Mouse (Mus musculus): ENCODE results near the gene Lpcat2b.

Gene Lpcat2b

DNA sequence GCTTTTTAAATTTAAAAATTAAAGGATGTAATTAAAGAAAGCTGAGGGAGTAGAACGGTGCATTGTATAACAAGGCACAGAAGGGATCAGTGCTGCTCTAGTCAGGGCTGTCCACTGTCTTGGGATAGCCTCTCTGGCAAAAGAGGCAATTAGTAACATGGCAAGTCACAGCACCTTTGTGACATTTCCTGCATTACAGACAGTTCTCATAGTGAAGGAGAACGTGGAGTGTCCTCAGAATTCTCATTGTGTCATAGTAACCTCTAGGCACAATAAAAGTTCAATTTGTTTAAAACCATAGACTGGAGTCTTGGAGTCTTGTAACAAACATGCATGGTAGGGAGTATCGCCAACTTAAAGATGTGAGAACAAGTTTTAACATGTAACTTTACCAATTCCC, at the start of gene Lpcat2b:
Gene Lpcat2b, plus strand, starts transcription at position 301 of the 400 bp plus-strand sequence.
- no peak for TF ChIP-seq GATA4 (IDR thresholded peaks at IDR 0.05; ENCODE audit: insufficient replicate concordance, low read length)

- TF ChIP-seq GATA4 (IDR thresholded peaks at IDR 0.05; ENCODE audit: insufficient replicate concordance, low read length) = no peak
Measured at GRCm38 (mm10) chr5:107387788-107388187, 43.6 kb upstream of the Lpcat2b start.

- no peak for TF ChIP-seq GATA4 (IDR thresholded peaks at IDR 0.05; ENCODE audit: insufficient replicate concordance, low read length)
Measured at GRCm38 (mm10) chr5:107389373-107389772, 42.0 kb upstream of the Lpcat2b start.

DNA sequence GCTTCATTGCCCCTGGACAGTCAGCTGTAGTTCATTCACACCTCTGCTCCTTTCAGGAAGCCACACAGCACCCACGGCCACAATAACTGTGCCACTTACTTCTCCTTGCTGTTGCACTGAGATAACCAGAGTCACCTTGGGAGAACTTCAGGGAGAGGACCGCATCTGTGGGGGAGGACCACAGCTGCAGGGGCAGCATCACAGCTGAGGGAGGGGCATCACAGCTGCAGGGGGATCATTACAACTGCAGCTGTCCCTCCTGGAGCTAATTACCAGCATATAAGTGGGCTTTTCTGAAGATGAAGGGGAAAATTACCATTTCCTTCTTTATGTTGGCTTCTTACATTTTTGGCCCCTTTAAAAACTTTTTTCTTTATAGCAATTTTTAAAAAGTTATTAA, 36.9 kb upstream of the Lpcat2b start:
- TF ChIP-seq GATA4 (IDR thresholded peaks at IDR 0.05; ENCODE audit: insufficient replicate concordance, low read length) = no peak

- no peak for TF ChIP-seq GATA4 (IDR thresholded peaks at IDR 0.05; ENCODE audit: insufficient replicate concordance, low read length)
Measured at GRCm38 (mm10) chr5:107402436-107402835, 28.9 kb upstream of the Lpcat2b start, which contains the start of gene Ephx4. Gene Ephx4, plus strand, starts transcription at chr5:107402736.

DNA sequence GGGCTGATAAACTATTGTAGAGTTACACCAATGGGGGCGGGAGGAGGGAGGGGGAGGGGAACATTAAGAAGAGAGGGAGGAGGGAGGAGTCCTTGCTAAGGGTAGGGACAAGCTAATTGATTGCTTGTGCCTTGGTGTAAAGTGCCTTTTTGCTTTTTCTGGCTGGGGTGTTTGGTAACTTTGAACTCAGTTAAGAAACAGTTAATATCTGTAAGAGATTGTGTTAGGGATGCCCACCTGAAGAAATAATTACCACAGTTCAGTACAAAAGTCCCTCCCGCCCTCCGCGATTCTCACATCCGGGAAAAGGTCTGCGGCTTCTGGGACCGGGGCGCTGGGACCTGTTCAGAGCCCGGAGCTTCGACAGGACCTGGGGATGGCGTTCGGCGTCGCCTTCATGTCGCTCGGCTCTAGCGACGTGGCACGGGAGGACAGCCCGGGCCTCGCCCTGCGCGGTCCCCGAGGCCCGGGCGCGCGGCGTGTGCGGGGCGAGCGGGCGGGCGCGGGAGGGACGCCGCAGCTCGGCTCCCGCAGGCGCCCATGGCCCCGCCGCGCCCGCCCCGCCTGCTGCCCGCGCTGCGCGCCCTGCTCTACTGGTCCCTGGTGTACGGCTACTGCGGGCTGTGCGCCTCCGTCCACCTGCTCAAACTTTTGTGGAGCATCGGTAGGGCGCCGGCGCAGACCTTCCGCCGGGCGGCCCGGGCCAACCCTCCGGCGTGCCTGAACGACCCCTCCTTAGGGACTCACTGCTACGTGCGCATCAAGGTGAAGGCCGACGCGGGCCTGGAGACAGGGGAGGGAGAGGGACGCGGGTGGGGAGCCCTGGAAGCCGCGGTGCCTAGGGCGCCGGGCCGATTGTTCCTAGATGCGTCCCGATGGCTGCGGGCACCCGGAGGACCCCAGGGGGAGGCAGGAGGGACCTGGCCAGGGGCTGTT, 28.1 kb upstream of the Lpcat2b start:
- no peak for TF ChIP-seq GATA4 (IDR thresholded peaks at IDR 0.05; ENCODE audit: insufficient replicate concordance, low read length)

GRCm38 (mm10) chr5:107403947-107404684, 27.2 kb upstream of the Lpcat2b start:
- no peak for TF ChIP-seq GATA4 (IDR thresholded peaks at IDR 0.05; ENCODE audit: insufficient replicate concordance, low read length)

GRCm38 (mm10) chr5:107405361-107405760, 26.0 kb upstream of the Lpcat2b start:
- TF ChIP-seq GATA4 (IDR thresholded peaks at IDR 0.05; ENCODE audit: insufficient replicate concordance, low read length) = no peak

DNA sequence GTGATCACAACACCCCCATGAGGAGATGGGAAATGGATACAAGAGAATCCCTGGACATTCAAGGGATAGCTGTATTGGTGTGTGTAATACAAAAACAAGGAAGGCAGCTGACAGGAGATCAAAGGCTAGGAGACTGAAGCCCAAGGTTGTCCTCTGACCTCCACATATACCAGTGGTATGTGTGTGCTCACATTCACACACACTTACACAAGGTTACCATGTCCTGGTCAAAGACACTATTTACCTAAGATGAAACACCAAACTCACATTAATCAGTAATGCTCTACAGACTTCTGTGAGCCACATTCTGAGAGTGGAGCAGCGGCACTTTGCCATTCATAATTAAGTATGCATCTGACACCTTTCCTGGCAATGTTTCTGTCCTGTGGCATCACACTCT, 21.0 kb upstream of the Lpcat2b start:
- TF ChIP-seq GATA4 (IDR thresholded peaks at IDR 0.05; ENCODE audit: insufficient replicate concordance, low read length) = no peak

DNA sequence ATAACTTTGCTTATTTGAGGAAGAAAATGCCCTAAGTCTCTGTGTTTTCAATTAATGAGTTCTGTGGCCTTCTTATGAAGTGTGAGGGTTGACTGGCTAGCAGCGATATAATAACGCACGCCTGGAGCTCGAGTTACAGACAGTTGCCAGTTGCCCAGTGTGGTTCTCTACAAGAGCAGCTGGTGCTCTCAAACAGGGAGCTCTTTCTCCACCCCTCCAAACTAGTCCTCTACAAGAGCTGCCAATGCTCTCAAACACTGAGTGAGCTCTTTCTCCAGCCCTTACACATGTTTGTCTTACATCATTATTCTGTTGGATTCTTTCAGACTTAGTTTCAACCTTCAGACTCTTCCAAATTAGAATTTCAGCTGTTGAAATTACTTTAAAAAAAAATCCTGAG, 20.0 kb upstream of the Lpcat2b start:
- no peak for TF ChIP-seq GATA4 (IDR thresholded peaks at IDR 0.05; ENCODE audit: insufficient replicate concordance, low read length)

- TF ChIP-seq GATA4 (IDR thresholded peaks at IDR 0.05; ENCODE audit: insufficient replicate concordance, low read length) = no peak
Measured at GRCm38 (mm10) chr5:107412285-107412684, 19.1 kb upstream of the Lpcat2b start.

DNA sequence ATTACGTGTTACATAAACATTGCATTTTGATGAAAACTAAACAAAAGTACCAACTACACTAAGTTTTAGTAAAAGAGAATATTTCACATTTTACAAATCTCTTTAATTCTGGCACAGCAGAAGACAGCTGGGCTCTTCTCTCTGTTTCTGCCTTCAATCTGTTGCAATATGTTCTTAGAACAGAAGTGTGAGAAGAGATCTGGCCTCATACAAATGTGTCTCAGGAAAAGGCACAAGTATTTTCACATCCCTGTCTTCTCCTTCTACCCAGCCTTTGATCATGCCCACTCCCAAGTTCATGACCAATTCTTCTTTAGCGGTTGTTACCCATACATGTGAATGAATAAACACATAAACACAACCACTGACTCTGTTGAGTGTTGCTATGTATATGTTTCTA, 16.3 kb upstream of the Lpcat2b start:
- TF ChIP-seq GATA4 (IDR thresholded peaks at IDR 0.05; ENCODE audit: insufficient replicate concordance, low read length) = no peak

- TF ChIP-seq GATA4 (IDR thresholded peaks at IDR 0.05; ENCODE audit: insufficient replicate concordance, low read length) = no peak
Measured at GRCm38 (mm10) chr5:107421676-107422075, 9.7 kb upstream of the Lpcat2b start.

DNA sequence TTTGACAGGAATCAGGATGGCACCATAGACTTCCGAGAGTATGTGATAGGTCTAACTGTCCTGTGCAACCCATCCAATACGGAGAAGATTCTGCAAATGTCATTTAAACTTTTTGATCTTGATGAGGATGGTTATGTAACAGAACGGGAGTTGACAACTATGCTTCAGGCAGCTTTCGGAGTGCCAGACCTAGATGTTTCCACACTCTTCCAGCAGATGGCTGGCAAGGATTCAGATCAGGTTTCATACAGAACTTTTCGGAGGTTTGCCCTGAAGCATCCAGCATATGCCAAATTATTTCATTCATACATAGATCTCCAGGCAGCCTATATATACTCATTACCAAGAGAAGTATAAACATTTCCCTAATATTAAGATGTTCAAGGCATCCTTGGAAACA, 2.7 kb downstream of the Lpcat2b start:
- no peak for TF ChIP-seq GATA4 (IDR thresholded peaks at IDR 0.05; ENCODE audit: insufficient replicate concordance, low read length)

- no peak for TF ChIP-seq GATA4 (IDR thresholded peaks at IDR 0.05; ENCODE audit: insufficient replicate concordance, low read length)
Measured at GRCm38 (mm10) chr5:107436185-107436584, 4.8 kb downstream of the Lpcat2b start.
